Mouse (Mus musculus): ENCODE results near the gene Olfr1014.

DNA sequence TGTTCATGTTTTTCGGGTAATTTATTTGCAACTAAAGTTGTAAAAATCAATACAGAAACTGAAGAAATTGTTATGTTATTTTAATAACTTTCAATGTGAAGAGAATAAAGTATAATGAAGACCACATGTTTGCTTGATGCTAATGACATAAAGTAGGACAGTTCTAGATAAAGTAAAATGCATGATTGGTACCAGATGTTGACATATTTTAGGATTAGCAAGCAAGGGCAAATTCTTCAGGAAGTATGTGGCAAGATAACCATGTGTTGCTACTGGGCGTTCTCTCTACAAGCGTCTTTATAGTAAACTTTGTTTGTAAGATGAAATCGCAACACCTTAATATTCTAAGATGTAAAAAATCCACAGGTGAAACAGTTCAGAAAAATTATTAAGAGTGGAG lies 32.0 kb downstream of the Olfr1014 start:
- TF ChIP-seq POLR2A (IDR thresholded peaks at IDR 0.05; ENCODE audit: insufficient read length, low read depth), result no peak
- TF ChIP-seq MYOG (IDR thresholded peaks at IDR 0.05; ENCODE audit: control insufficient read depth in 1 of 3, insufficient read depth in 1 of 3, insufficient read length in 2 of 3, low read depth in 2 of 3), result no peak
- TF ChIP-seq TCF3 (IDR thresholded peaks at IDR 0.05; ENCODE audit: insufficient read length, low read depth), result no peak

All from myocyte (in vitro differentiated cells).